In genomic region chr5:106791241-106791572, GRCm38 (mm10) we compare ENCODE assay signal across 8 mouse cellular contexts.
DNase-seq lines count a peak whose midpoint lies in the region; ATAC-seq and TF ChIP-seq lines count a peak whose summit lies in the region.

No protein-coding gene starts in this region.

- DNase-seq in heart, postnatal 10 days, result peak; percentile 35 to 37
- no peak for DNase-seq in heart, embryonic 10.5 days (ENCODE audit: low spot score)
- DNase-seq in R1 (ENCODE audit: low read depth, low spot score), result peak; percentile 50
- peak; percentile 66 for DNase-seq in embryonic facial prominence, embryonic 11.5 days (ENCODE audit: low spot score)
- no peak for DNase-seq in urinary bladder, postnatal 25 days (ENCODE audit: low spot score)
- DNase-seq in left cerebral cortex, adult 8-10 months (ENCODE audit: low spot score in 2 of 2), result no peak

- H3K36me3 ChIP-seq in heart, embryonic 10.5 days, result no peaks in the 10 kb centered on the region
- no peaks in the 10 kb centered on the region for H3K36me3 ChIP-seq in embryonic facial prominence, embryonic 11.5 days (replicated peaks; ENCODE audit: control insufficient read depth, insufficient read depth, low read depth, low read length)
- no peaks in the 10 kb centered on the region for H3K36me3 ChIP-seq in intestine, postnatal 0 days (ENCODE audit: control insufficient read depth, insufficient read depth)
- H3K36me3 ChIP-seq in midbrain, embryonic 13.5 days, result no peaks in the 10 kb centered on the region

- H3K4me3 ChIP-seq in heart, embryonic 10.5 days, result no peak overlapping the region
- H3K4me3 ChIP-seq in embryonic facial prominence, embryonic 11.5 days (ENCODE audit: low read depth, low read length), result no peak overlapping the region
- no peak overlapping the region for H3K4me3 ChIP-seq in intestine, postnatal 0 days (ENCODE audit: low read depth, low read length)
- H3K4me3 ChIP-seq in midbrain, embryonic 13.5 days (replicated peaks), result no peak overlapping the region

- H3K27ac ChIP-seq in heart, embryonic 10.5 days, result no peak overlapping the region
- H3K27ac ChIP-seq in embryonic facial prominence, embryonic 11.5 days (replicated peaks; ENCODE audit: low read depth, low read length), result no peak overlapping the region
- no peak overlapping the region for H3K27ac ChIP-seq in intestine, postnatal 0 days (ENCODE audit: low read depth, low read length)
- H3K27ac ChIP-seq in midbrain, embryonic 13.5 days, result no peak overlapping the region

- 0 out of 2 replicates have a peak, but pooled peaks cover 6% of the 10 kb centered on the region for H3K4me1 ChIP-seq in heart, embryonic 10.5 days
- H3K4me1 ChIP-seq in embryonic facial prominence, embryonic 11.5 days (ENCODE audit: control insufficient read depth, insufficient read depth, low read length), result no peaks in the 10 kb centered on the region
- H3K4me1 ChIP-seq in intestine, postnatal 0 days (replicated peaks; ENCODE audit: control insufficient read depth, insufficient read depth, low read length), result no peaks in the 10 kb centered on the region
- no peaks in the 10 kb centered on the region for H3K4me1 ChIP-seq in midbrain, embryonic 13.5 days (replicated peaks)

- WGBS in heart, embryonic 10.5 days, result 10% methylated on average over 6 of the region's 6 CpGs
- WGBS in embryonic facial prominence, embryonic 11.5 days, result 11% methylated on average over 6 of the region's 6 CpGs
- WGBS in intestine, postnatal 0 days, result 10% methylated on average over 6 of the region's 6 CpGs
- 10% methylated on average over 6 of the region's 6 CpGs for WGBS in midbrain, embryonic 13.5 days

- no peaks in the 10 kb centered on the region for H3K9me3 ChIP-seq in heart, embryonic 10.5 days
- no peaks in the 10 kb centered on the region for H3K9me3 ChIP-seq in embryonic facial prominence, embryonic 11.5 days (replicated peaks; ENCODE audit: control insufficient read depth, low read length)
- H3K9me3 ChIP-seq in intestine, postnatal 0 days (ENCODE audit: control insufficient read depth), result no peaks in the 10 kb centered on the region
- no peaks in the 10 kb centered on the region for H3K9me3 ChIP-seq in midbrain, embryonic 13.5 days

- peak; percentile 81 for TF ChIP-seq CTCF in intestine, postnatal 0 days (IDR thresholded peaks at IDR 0.05; ENCODE audit: low read depth)

- no peak overlapping the region for H3K4me2 ChIP-seq in embryonic facial prominence, embryonic 11.5 days (ENCODE audit: low read depth, low read length)
- H3K4me2 ChIP-seq in intestine, postnatal 0 days (replicated peaks; ENCODE audit: low read depth), result no peak overlapping the region
- H3K4me2 ChIP-seq in midbrain, embryonic 13.5 days (replicated peaks), result no peak overlapping the region

- ATAC-seq in embryonic facial prominence, embryonic 11.5 days (replicated peaks; ENCODE audit: insufficient number of reproducible peaks, low FRiP score, low TSS enrichment, low read depth), result 0 out of 2 replicates have a peak, but pooled peaks have one; percentile 51
- no peak for ATAC-seq in intestine, postnatal 0 days
- ATAC-seq in midbrain, embryonic 13.5 days, result peak; percentile 81

- intact Hi-C loops in heart, postnatal 10 days (cut with DNase I), result no loop called here

- no peak overlapping the region for H3K9ac ChIP-seq in embryonic facial prominence, embryonic 11.5 days (replicated peaks; ENCODE audit: low read length)
- no peak overlapping the region for H3K9ac ChIP-seq in intestine, postnatal 0 days (ENCODE audit: low read depth, low read length)
- H3K9ac ChIP-seq in midbrain, embryonic 13.5 days (replicated peaks), result no peak overlapping the region

- H3K27me3 ChIP-seq in heart, embryonic 10.5 days (ENCODE audit: insufficient read depth, poor library complexity, severe bottlenecking), result peaks cover 4% of the 10 kb centered on the region; the same call in 1 of the 2 replicates
- H3K27me3 ChIP-seq in embryonic facial prominence, embryonic 11.5 days (ENCODE audit: control insufficient read depth, insufficient read depth, low read length), result no peaks in the 10 kb centered on the region
- no peaks in the 10 kb centered on the region for H3K27me3 ChIP-seq in intestine, postnatal 0 days (replicated peaks; ENCODE audit: control insufficient read depth, insufficient read depth, low read length)
- no peaks in the 10 kb centered on the region for H3K27me3 ChIP-seq in midbrain, embryonic 13.5 days

Comparison
In these comparisons a context has a peak if more than half of its experiments do, and no peak if none do; other contexts are left out.
1. DNase-seq: peak in heart, postnatal 10 days (2 of 2), R1 (single experiment) and embryonic facial prominence, embryonic 11.5 days (single experiment); none in heart, embryonic 10.5 days (single experiment), urinary bladder, postnatal 25 days (single experiment) and left cerebral cortex, adult 8-10 months (0 of 2).